Mouse (Mus musculus) lung, adult 2 months (tissue): ENCODE results near the gene Eml5.

Experiments
- CTCF ChIP-seq: fragments of 200-500 bp; IDR thresholded peaks from 2 replicates; pipeline ENCODE4 v1.5.1; 2011; ENCODE audit warnings: mild to moderate bottlenecking, low read length, control low read depth; ENCODE audit not compliant: insufficient read depth
- POLR2A ChIP-seq: fragments of 200-500 bp; IDR thresholded peaks from 2 replicates; pipeline ENCODE4 v1.6.1; 2011; ENCODE audit warnings: low read depth, mild to moderate bottlenecking, control low read depth, low read length, borderline replicate concordance; ENCODE audit errors: extremely low read depth

GRCm38 (mm10) chr12:98745626-98746025 lies 155.7 kb downstream of the Eml5 start:
- TF ChIP-seq CTCF (no peak), POLR2A (no peak)
